Mouse (Mus musculus) layer of hippocampus, postnatal 36 days (tissue): ENCODE data around the gene Kcnip1. TPM values are rescaled to one million over a fixed set of nuclear protein-coding genes. Genes with fewer than 3 reads are reported as not detected.

Experiments used
- DNase-seq, 2 experiments: peaks; one replicate each; pipeline ENCODE4 v3.0.0; 2022
- total RNA-seq, 2 experiments: library from RNA; stranded (reverse); gene quantifications; 2 replicates each; pipeline ENCODE4 v1.2.3; 2021

Kcnip1 gene
- total RNA-seq, 2 experiments from 2014 or later: 20.6 to 21.0 TPM

GRCm38 (mm10) chr11:33890382-33890781 lies 102.6 kb downstream of the Kcnip1 start:
- DNase-seq: no peak

GRCm38 (mm10) chr11:33887660-33888059 lies 105.3 kb downstream of the Kcnip1 start:
- DNase-seq: no peak

GRCm38 (mm10) chr11:33885981-33886380 lies 107.0 kb downstream of the Kcnip1 start:
- DNase-seq: no peak

- DNase-seq: no peak
Observed at GRCm38 (mm10) chr11:33882731-33883328, 110.1 kb downstream of the Kcnip1 start.

GRCm38 (mm10) chr11:33874925-33875324 lies 118.0 kb downstream of the Kcnip1 start:
- DNase-seq: no peak

- DNase-seq: no peak
Observed at GRCm38 (mm10) chr11:33873071-33873781, 119.7 kb downstream of the Kcnip1 start.

- no peak for DNase-seq
Observed at GRCm38 (mm10) chr11:33872716-33873048, 120.3 kb downstream of the Kcnip1 start.

GRCm38 (mm10) chr11:33871998-33872715 lies 120.8 kb downstream of the Kcnip1 start:
- DNase-seq: no peak

GRCm38 (mm10) chr11:33870246-33870645 lies 122.7 kb downstream of the Kcnip1 start:
- DNase-seq: no peak

- no peak for DNase-seq
Observed at GRCm38 (mm10) chr11:33869559-33869958, 123.4 kb downstream of the Kcnip1 start.

GRCm38 (mm10) chr11:33866775-33867174 lies 126.2 kb downstream of the Kcnip1 start:
- DNase-seq: no peak

GRCm38 (mm10) chr11:33864245-33864644 lies 128.7 kb downstream of the Kcnip1 start:
- DNase-seq: no peak

GRCm38 (mm10) chr11:33861823-33862222 lies 131.1 kb downstream of the Kcnip1 start:
- no peak for DNase-seq

GRCm38 (mm10) chr11:33860905-33861582 lies 131.9 kb downstream of the Kcnip1 start:
- DNase-seq: no peak

- DNase-seq: peak in 1 of 2 experiments; percentile 34
Observed at GRCm38 (mm10) chr11:33849614-33850013, 143.3 kb downstream of the Kcnip1 start.

- DNase-seq: no peak
Observed at GRCm38 (mm10) chr11:33848685-33849084, 144.3 kb downstream of the Kcnip1 start.

GRCm38 (mm10) chr11:33845931-33846330 lies 147.0 kb downstream of the Kcnip1 start:
- DNase-seq: no peak

GRCm38 (mm10) chr11:33843294-33843864 lies 149.6 kb downstream of the Kcnip1 start:
- no peak for DNase-seq

- DNase-seq: no peak
Observed at GRCm38 (mm10) chr11:33839049-33839448, 153.9 kb downstream of the Kcnip1 start.

GRCm38 (mm10) chr11:33829774-33830173 lies 163.2 kb downstream of the Kcnip1 start:
- DNase-seq: no peak

GRCm38 (mm10) chr11:33827829-33828206 lies 165.1 kb downstream of the Kcnip1 start:
- peak in 1 of 2 experiments; percentile 28 for DNase-seq

GRCm38 (mm10) chr11:33827085-33827828 lies 165.7 kb downstream of the Kcnip1 start:
- DNase-seq: no peak
